Mouse (Mus musculus) liver, embryonic 15.5 days (tissue): ENCODE data around the gene Hsbp1. TPM values are rescaled to one million over a fixed set of nuclear protein-coding genes. Genes with fewer than 3 reads are reported as not detected.
"Not testable (repeated sequence)": the region's sequence is repeated elsewhere in the genome, so short reads cannot be mapped to it uniquely, and the experiment has no call there.

ENCODE experiments used
- ATAC-seq: fragments of 200-750 bp; cut with Nextera tagmentation; 2 replicates; pipeline ENCODE4 v1.8.0; 2017; ENCODE audit warnings: moderate number of reproducible peaks, mild to moderate bottlenecking, moderate library complexity; ENCODE audit not compliant: insufficient read depth
- H3K27ac ChIP-seq: fragments of 300-500 bp; sonication (generic); replicated peaks from 2 replicates; pipeline ENCODE4 v1.5.1; 2015; ENCODE audit warnings: mild to moderate bottlenecking, inconsistent platforms
- H3K27me3 ChIP-seq: fragments of 300-500 bp; sonication (generic); 2 replicates; pipeline ENCODE4 v1.6.1; 2015; ENCODE audit warnings: mild to moderate bottlenecking, inconsistent platforms
- H3K36me3 ChIP-seq: fragments of 300-500 bp; sonication (generic); replicated peaks from 2 replicates; pipeline ENCODE4 v1.6.1; 2015; ENCODE audit warnings: moderate library complexity, mild to moderate bottlenecking, inconsistent platforms
- H3K4me1 ChIP-seq: fragments of 300-500 bp; sonication (generic); replicated peaks from 2 replicates; pipeline ENCODE4 v1.6.1; 2015; ENCODE audit warnings: inconsistent platforms
- H3K4me2 ChIP-seq: fragments of 300-500 bp; sonication (generic); 2 replicates; pipeline ENCODE4 v1.6.1; 2015; ENCODE audit warnings: moderate library complexity, mild to moderate bottlenecking, inconsistent platforms
- H3K4me3 ChIP-seq: fragments of 300-500 bp; sonication (generic); replicated peaks from 2 replicates; pipeline ENCODE4 v1.5.1; 2015; ENCODE audit warnings: mild to moderate bottlenecking, inconsistent platforms
- H3K9ac ChIP-seq: fragments of 300-500 bp; sonication (generic); 2 replicates; pipeline ENCODE4 v1.6.1; 2015; ENCODE audit warnings: moderate library complexity, mild to moderate bottlenecking, inconsistent platforms
- H3K9me3 ChIP-seq: fragments of 300-500 bp; sonication (generic); replicated peaks from 2 replicates; pipeline ENCODE4 v1.6.1; 2016; ENCODE audit warnings: inconsistent platforms
- WGBS: fragments of 180-500 bp; shearing (Covaris S2); methylation state at CpG from one replicate; pipeline ENCODE4 v1.1.7; 2015; ENCODE audit warnings: mixed read lengths; ENCODE audit not compliant: insufficient replicate concordance; 5-methylcytosine and 5-hydroxymethylcytosine counted together
- polyA plus RNA-seq: library from polyadenylated mRNA; unstranded; fragments of >200 nt; fragmentation: Nextera tagmentation; extraction: Ambion mirVana; gene quantifications from 2 replicates; pipeline ENCODE4 v1.2.1, GENCODE M21; 2015

Hsbp1 gene
- polyA plus RNA-seq, 1 experiment from 2014 or later: 82.2 TPM

DNA sequence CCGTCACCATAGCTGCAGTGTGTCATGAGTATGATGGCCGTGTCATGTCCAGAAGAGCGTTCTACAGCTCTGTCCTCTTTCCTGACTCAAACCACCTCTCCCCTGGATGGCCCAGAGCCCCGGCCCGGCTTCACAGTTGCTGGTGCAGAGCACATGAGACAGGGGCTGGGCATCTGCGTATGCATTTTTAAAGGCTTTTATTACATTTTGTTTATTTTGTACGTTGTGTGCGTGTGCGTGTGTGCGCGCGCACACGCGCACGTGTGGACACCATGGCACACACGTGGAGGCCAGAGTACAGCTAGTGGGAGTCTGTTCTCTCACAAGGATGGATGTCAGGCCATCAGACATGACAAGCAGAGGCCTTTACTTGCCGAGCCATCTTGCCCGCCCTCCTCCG, 7.4 kb downstream of the Hsbp1 start:
- Histone ChIP-seq H3K36me3 (peaks cover 40% of the 10 kb centered on the region), H3K9ac (no peak overlapping the region), H3K27me3 (no peaks in the 10 kb centered on the region), H3K4me1 (peaks cover 27% of the 10 kb centered on the region), H3K27ac (no peak overlapping the region), H3K9me3 (no peaks in the 10 kb centered on the region), H3K4me3 (no peak overlapping the region), H3K4me2 (no peak overlapping the region)
- ATAC-seq: no peak
- WGBS: 84% methylated on average over 19 of the region's 19 CpGs

DNA sequence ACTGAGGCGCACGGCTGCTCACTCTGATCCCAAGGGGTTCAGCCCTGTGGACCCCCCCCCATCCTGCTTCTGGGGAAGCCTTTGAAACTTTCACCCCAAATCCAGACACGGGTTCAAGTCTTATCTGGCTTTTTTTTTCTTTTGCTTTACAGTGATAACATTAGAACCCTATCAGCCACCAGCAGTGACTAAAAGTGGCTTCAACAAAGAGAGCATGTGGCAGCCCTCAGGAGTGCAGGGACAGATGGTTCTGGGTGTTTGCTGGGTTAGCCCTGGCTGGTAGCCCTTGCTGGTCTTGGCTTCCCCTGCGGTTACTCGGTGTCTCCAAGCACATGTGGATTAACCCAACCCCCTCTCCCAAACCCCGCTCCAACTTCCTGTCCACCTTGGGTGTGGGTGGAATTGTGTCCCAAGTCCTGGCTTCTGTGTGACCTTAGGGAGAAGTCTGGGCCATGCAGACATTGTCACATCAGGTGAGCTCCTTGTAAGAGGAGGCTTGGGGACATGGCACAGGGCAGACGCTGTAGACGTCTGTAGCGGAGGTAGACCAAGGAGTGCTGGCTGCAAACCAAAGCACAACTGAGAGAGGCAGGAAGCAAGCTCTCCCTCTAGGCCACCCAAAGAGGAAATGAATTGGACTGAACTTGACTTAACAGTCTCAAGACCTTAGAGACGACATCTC, 8.8 kb downstream of the Hsbp1 start:
- WGBS: 26% methylated on average over 10 of the region's 10 CpGs
- no peak overlapping the region for H3K4me3 ChIP-seq
- H3K4me2 ChIP-seq: peak overlapping the region; percentile 25
- H3K27me3 ChIP-seq: no peaks in the 10 kb centered on the region
- H3K27ac ChIP-seq: 0 out of 2 replicates have a peak overlapping the region, but pooled peaks have one; percentile 6
- peaks cover 27% of the 10 kb centered on the region for H3K4me1 ChIP-seq
- peaks cover 25% of the 10 kb centered on the region for H3K36me3 ChIP-seq
- ATAC-seq: peak; percentile 51
- no peak overlapping the region for H3K9ac ChIP-seq
- H3K9me3 ChIP-seq: no peaks in the 10 kb centered on the region

DNA sequence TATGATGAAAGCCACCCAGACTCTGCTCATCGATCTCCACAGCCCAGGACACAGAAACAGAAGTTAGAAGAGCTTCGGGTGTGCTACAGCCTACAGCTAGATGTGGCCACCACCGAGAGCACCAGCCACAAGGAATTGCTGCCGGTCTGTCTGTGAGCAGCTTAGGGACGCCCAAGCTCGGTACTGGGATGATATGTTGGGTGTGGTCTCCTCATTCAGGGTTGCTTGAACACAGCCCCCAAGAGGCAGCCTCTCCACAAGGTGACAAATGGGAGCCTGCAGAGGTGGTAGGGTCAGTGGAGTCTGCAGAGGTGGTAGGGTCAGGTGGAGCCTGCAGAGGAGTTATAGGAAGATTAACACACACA, 9.4 kb downstream of the Hsbp1 start:
- Histone ChIP-seq H3K9ac (no peak overlapping the region), H3K4me2 (peak overlapping the region; percentile 25), H3K9me3 (no peaks in the 10 kb centered on the region), H3K36me3 (peaks cover 20% of the 10 kb centered on the region), H3K4me3 (no peak overlapping the region), H3K27ac (0 out of 2 replicates have a peak overlapping the region, but pooled peaks have one; percentile 6), H3K4me1 (peaks cover 27% of the 10 kb centered on the region), H3K27me3 (no peaks in the 10 kb centered on the region)
- WGBS: 26% methylated on average over 6 of the region's 6 CpGs
- ATAC-seq: peak; percentile 43

DNA sequence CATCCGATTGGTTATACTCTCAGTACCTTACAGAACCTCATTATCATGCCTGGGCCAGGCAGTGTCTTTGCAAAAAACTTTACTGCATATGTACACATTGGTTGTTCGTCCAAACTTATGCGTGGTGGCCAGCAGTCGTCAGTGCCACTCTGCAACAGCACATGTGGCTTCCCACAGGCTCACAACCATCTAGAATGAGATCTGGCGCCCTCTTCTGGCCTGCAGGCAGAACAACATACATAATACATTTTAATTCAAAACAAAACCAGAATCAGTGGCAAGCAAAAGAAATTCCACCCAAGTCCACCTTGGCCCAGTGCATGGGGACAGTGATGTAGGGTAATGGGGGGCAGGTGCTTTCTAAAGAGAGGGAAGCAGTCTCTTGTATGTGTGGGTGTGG, 12.3 kb downstream of the Hsbp1 start:
- peaks cover 20% of the 10 kb centered on the region for H3K4me1 ChIP-seq
- H3K27me3 ChIP-seq, H3K36me3 ChIP-seq, H3K9me3 ChIP-seq, H3K4me3 ChIP-seq, H3K9ac ChIP-seq, ATAC-seq, H3K27ac ChIP-seq, H3K4me2 ChIP-seq: not testable (repeated sequence)
- 47% methylated on average over 5 of the region's 5 CpGs for WGBS

DNA sequence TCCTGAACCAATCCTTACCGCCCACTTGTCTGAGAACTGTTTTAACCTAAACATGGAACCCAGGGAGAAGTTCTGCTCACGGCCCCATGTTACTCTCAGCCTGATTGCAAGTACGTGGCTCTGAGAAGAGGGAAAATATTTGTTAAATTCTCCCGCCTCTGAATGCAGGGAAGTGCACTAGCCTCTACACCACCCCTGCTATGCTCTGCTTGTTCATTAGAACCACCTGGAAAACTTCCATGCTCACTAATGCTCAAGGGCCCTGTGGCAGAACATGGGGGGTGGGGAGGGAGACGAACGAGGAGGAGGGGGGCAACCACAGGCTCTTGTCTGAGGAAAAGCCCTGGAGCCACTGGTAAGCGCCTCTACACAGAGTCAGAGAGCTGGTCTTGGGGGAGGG, 13.9 kb downstream of the Hsbp1 start:
- no peaks in the 10 kb centered on the region for H3K36me3 ChIP-seq
- no peak for ATAC-seq
- WGBS: 63% methylated on average over 7 of the region's 7 CpGs
- H3K27ac ChIP-seq: no peak overlapping the region
- no peaks in the 10 kb centered on the region for H3K9me3 ChIP-seq
- no peaks in the 10 kb centered on the region for H3K27me3 ChIP-seq
- H3K4me3 ChIP-seq: no peak overlapping the region
- no peak overlapping the region for H3K9ac ChIP-seq
- no peak overlapping the region for H3K4me2 ChIP-seq
- peaks cover 14% of the 10 kb centered on the region for H3K4me1 ChIP-seq

DNA sequence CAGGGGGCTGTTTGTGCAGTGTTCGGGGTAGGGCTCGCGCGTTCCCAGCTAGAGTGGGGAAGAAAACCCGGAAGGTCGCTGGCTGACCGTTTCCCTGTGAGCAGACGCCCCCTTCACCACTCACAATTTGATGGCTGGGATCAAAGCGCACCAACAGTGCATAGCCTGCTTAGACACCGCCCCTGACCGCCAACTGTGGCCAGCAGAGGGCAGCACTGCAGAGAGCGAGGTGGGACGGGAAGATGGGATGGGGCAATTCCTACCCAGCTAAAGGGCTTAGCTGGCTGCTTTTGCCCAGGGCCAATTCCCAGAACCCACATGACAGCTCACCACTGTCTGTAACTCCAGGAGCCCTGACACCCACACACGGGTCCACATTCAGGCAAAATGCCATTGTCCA, 14.5 kb downstream of the Hsbp1 start:
- no peak overlapping the region for H3K4me2 ChIP-seq
- ATAC-seq: no peak
- H3K4me1 ChIP-seq: peaks cover 7% of the 10 kb centered on the region

DNA sequence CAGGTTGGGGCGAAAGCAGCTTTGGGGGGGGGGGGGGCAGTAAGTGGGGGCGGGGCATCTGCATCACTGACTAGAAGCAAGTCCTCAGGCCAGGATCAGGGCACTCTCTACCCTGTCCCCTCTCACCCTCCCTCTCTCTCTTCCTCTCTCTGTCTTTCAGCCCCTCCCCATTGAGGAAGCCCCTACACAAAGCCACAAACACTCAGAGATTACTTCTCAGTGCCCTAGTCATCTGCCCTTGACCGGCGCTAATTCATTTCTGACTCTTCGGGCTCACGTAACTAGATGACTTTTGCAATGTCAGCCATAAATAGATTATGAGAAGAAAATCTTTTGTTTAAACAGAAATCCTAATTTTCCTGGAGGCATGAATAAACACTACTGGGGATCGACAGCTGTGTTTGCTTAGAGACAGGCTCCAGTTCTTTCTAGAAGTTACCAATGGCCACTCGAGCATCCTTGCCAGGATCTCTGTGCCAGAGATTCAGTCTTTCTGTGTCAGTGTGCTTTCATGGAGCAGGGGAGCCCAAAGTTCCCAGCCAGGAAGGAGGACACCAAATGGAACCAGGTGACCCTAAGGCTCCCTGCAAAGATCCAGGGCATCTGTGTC, 16.5 kb downstream of the Hsbp1 start:
- Histone ChIP-seq H3K9ac (no peak overlapping the region), H3K27me3 (no peaks in the 10 kb centered on the region; the same call in 1 of the 2 replicates), H3K36me3 (no peaks in the 10 kb centered on the region), H3K9me3 (no peaks in the 10 kb centered on the region), H3K4me1 (no peaks in the 10 kb centered on the region), H3K4me2 (no peak overlapping the region), H3K4me3 (no peak overlapping the region), H3K27ac (no peak overlapping the region)
- WGBS: 61% methylated on average over 7 of the region's 8 CpGs
- ATAC-seq: no peak

More for the DNA sequence above, 14.5 kb downstream of the Hsbp1 start:
- no peaks in the 10 kb centered on the region for H3K9me3 ChIP-seq
- WGBS: 33% methylated on average over 14 of the region's 14 CpGs
- no peaks in the 10 kb centered on the region for H3K27me3 ChIP-seq
- no peak overlapping the region for H3K27ac ChIP-seq
- no peak overlapping the region for H3K4me3 ChIP-seq
- no peak overlapping the region for H3K9ac ChIP-seq
- no peaks in the 10 kb centered on the region for H3K36me3 ChIP-seq

DNA sequence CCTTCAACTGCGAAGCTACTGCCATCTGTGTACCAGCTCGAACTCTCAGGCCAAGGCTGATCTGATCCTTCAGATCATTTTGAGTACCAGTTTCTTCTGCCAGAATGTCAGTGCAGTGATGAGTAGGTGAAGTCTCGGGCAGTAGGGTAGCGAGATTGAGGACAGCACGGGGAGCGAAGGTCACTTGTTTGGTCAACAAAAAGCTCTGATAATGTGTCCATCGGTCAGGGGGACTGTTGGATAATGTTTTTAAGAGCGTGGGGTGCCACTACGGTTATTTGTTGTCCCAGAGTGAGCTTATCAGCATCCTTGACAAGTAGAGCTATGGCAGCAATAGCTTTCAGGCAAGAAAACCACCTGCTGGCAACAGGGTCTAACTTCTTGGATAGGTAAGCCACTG, 30.4 kb downstream of the Hsbp1 start:
- not testable (repeated sequence) for H3K4me1 ChIP-seq, H3K9ac ChIP-seq, H3K27ac ChIP-seq, H3K4me3 ChIP-seq, H3K36me3 ChIP-seq, H3K9me3 ChIP-seq, H3K27me3 ChIP-seq, ATAC-seq, H3K4me2 ChIP-seq
- 59% methylated on average over 9 of the region's 9 CpGs for WGBS

DNA sequence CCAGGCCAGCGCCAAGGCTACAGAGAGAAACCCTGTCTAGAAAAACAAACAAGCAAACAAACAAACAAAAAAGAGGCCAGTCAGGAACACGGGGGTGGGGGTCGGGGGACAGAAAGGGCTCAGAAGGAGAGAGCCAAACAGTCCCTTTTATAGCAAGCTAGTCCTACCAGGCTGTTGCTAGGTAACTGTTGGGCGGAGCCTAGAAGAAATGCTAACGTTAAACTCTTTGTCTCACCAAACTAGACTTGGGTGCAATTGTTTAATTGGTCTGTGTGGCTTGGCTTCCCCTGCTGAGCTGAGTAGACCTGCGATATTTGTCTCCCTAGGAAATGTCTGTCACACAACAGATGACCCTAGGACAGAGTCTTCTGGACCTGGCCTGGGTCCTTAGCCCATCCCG, 34.2 kb downstream of the Hsbp1 start:
- H3K9ac ChIP-seq: no peak overlapping the region
- ATAC-seq: no peak
- WGBS: 60% methylated on average over 7 of the region's 7 CpGs
- no peaks in the 10 kb centered on the region; the same call in 1 of the 2 replicates for H3K4me1 ChIP-seq
- H3K4me3 ChIP-seq: no peak overlapping the region
- no peak overlapping the region for H3K4me2 ChIP-seq
- no peaks in the 10 kb centered on the region for H3K9me3 ChIP-seq
- no peaks in the 10 kb centered on the region for H3K27me3 ChIP-seq
- no peak overlapping the region for H3K27ac ChIP-seq
- no peaks in the 10 kb centered on the region for H3K36me3 ChIP-seq

DNA sequence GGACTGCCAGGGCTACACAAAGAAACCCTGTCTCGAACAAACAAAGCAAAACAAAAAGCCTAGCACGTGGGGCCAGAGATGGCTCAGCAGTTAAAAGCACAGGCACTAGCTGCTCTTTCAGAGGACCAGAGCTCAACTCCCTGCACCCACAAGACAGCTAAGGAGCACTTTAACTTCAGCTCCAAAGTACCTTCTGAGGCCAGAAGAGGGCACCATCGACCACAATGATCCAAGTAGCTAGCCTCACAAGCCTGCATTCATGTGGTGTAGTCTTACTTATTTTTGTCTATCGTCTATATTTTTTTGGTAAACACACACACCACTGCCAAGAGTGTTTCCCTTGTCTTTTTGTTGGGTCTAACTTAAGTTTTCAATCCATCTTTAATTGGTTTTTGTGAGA, 36.3 kb downstream of the Hsbp1 start:
- no peaks in the 10 kb centered on the region for H3K4me1 ChIP-seq
- no peak overlapping the region for H3K4me3 ChIP-seq
- WGBS: 24% methylated on average over 4 of the region's 4 CpGs
- H3K27ac ChIP-seq: no peak overlapping the region
- no peaks in the 10 kb centered on the region for H3K36me3 ChIP-seq
- no peak overlapping the region for H3K4me2 ChIP-seq
- ATAC-seq: no peak
- no peak overlapping the region for H3K9ac ChIP-seq
- no peaks in the 10 kb centered on the region for H3K9me3 ChIP-seq
- H3K27me3 ChIP-seq: no peaks in the 10 kb centered on the region

DNA sequence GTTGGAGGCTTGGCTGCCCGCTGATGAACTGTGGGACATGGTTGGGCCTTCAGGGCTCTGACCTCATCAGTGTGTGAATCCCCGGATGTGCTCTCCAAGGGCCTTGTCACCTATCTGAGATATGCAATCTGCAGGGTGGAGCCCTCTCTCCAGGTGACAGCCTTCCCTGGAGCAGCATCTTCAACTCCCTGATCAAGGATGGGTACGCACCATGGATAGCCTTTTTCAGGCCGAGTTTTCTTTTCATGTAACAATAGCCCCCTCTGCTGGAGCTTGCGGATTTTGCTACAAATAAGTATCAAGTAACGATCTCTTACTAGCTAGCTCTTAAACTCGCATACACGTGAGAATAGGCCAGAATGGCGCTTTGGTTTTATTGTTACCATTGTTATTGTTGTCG, 40.2 kb downstream of the Hsbp1 start:
- no peaks in the 10 kb centered on the region for H3K36me3 ChIP-seq
- H3K27ac ChIP-seq: no peak overlapping the region
- H3K4me1 ChIP-seq: no peaks in the 10 kb centered on the region
- H3K4me3 ChIP-seq: no peak overlapping the region
- H3K4me2 ChIP-seq: no peak overlapping the region
- no peak for ATAC-seq
- no peaks in the 10 kb centered on the region for H3K27me3 ChIP-seq
- 23% methylated on average over 10 of the region's 10 CpGs for WGBS
- H3K9ac ChIP-seq: no peak overlapping the region
- no peaks in the 10 kb centered on the region for H3K9me3 ChIP-seq

DNA sequence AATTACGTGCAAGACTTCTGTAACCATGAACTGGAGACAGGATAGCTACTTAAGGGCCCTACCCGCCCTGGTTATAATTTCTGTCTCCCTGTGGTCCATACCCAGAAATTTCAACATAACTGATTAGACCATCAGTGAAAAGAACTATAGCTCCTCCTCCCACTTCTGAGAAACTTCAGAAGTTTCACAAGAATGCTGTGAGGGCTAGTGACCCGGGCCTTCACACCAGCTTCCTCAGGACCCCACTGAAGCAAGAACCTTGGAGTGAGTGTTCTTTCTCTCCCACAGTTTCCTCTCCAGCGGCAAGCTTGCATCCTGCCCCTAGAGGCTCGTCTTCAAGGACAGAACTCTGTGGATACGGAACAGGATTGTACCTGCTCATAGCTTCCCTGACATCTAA, 41.6 kb downstream of the Hsbp1 start:
- H3K27me3 ChIP-seq: no peaks in the 10 kb centered on the region
- H3K27ac ChIP-seq: no peak overlapping the region
- 41% methylated on average over 6 of the region's 6 CpGs for WGBS
- no peak overlapping the region for H3K4me3 ChIP-seq
- no peaks in the 10 kb centered on the region for H3K4me1 ChIP-seq
- no peak overlapping the region for H3K9ac ChIP-seq
- H3K36me3 ChIP-seq: no peaks in the 10 kb centered on the region
- no peak for ATAC-seq
- no peak overlapping the region for H3K4me2 ChIP-seq
- no peaks in the 10 kb centered on the region for H3K9me3 ChIP-seq
